Mouse (Mus musculus): ENCODE results near the gene Wnt1. TPM values are rescaled to one million over a fixed set of nuclear protein-coding genes. Genes with fewer than 3 reads are reported as not detected.

Gene Wnt1
- polyA plus RNA-seq, 1 experiment from 2014 or later: not detected

- no peak overlapping the region for H3K27ac ChIP-seq
- peaks cover 100% of the 10 kb centered on the region for H3K27me3 ChIP-seq
- ATAC-seq (ENCODE audit: insufficient number of reproducible peaks, insufficient read depth, low FRiP score, low TSS enrichment, low read depth): no peak
- no peaks in the 10 kb centered on the region for H3K36me3 ChIP-seq
- no peaks in the 10 kb centered on the region for H3K9me3 ChIP-seq
- H3K4me3 ChIP-seq: peak overlapping the region; percentile 34
- peak overlapping the region; percentile 56 for H3K4me2 ChIP-seq
- peak overlapping the region; percentile 52; the same call in 1 of the 2 replicates for H3K9ac ChIP-seq
- peaks cover 31% of the 10 kb centered on the region for H3K4me1 ChIP-seq
- 2% methylated on average over 75 of the region's 75 CpGs for WGBS
Measured at GRCm38 (mm10) chr15:98792233-98793020, 2.8 kb downstream of the Wnt1 start.

GRCm38 (mm10) chr15:98793141-98793698, 3.6 kb downstream of the Wnt1 start:
- ATAC-seq (ENCODE audit: insufficient number of reproducible peaks, insufficient read depth, low FRiP score, low TSS enrichment, low read depth): no peak

GRCm38 (mm10) chr15:98796803-98797595, 7.3 kb downstream of the Wnt1 start:
- H3K4me1 ChIP-seq: peaks cover 17% of the 10 kb centered on the region
- no peak overlapping the region for H3K27ac ChIP-seq
- H3K9me3 ChIP-seq: no peaks in the 10 kb centered on the region
- peaks cover 100% of the 10 kb centered on the region for H3K27me3 ChIP-seq
- H3K9ac ChIP-seq: 0 out of 2 replicates have a peak overlapping the region, but pooled peaks have one; percentile 27
- H3K36me3 ChIP-seq: no peaks in the 10 kb centered on the region
- 2% methylated on average over 13 of the region's 13 CpGs for WGBS
- ATAC-seq (ENCODE audit: insufficient number of reproducible peaks, insufficient read depth, low FRiP score, low TSS enrichment, low read depth): no peak
- no peak overlapping the region for H3K4me3 ChIP-seq
- no peak overlapping the region for H3K4me2 ChIP-seq

More at GRCm38 (mm10) chr15:98793141-98793698, 3.6 kb downstream of the Wnt1 start:
- Histone ChIP-seq H3K4me3 (peak overlapping the region; percentile 34; the same call in 1 of the 2 replicates), H3K27me3 (peaks cover 100% of the 10 kb centered on the region), H3K9me3 (no peaks in the 10 kb centered on the region), H3K27ac (no peak overlapping the region), H3K9ac (no peak overlapping the region), H3K4me2 (peak overlapping the region; percentile 56), H3K36me3 (no peaks in the 10 kb centered on the region), H3K4me1 (peaks cover 38% of the 10 kb centered on the region)
- WGBS: 9% methylated on average over 13 of the region's 13 CpGs

- 4% methylated on average over 28 of the region's 28 CpGs for WGBS
- H3K4me2 ChIP-seq: peak overlapping the region; percentile 26
- H3K9ac ChIP-seq: no peak overlapping the region
- ATAC-seq (ENCODE audit: insufficient number of reproducible peaks, insufficient read depth, low FRiP score, low TSS enrichment, low read depth): no peak
- peaks cover 100% of the 10 kb centered on the region for H3K27me3 ChIP-seq
- no peak overlapping the region for H3K27ac ChIP-seq
- peaks cover 10% of the 10 kb centered on the region for H3K4me1 ChIP-seq
- H3K36me3 ChIP-seq: no peaks in the 10 kb centered on the region
- H3K4me3 ChIP-seq: peak overlapping the region; percentile 7; the same call in 1 of the 2 replicates
- no peaks in the 10 kb centered on the region for H3K9me3 ChIP-seq
Measured at GRCm38 (mm10) chr15:98797835-98798492, 8.3 kb downstream of the Wnt1 start.

GRCm38 (mm10) chr15:98798903-98799302, 9.2 kb downstream of the Wnt1 start:
- Histone ChIP-seq H3K9me3 (no peaks in the 10 kb centered on the region), H3K4me1 (peaks cover 15% of the 10 kb centered on the region), H3K27ac (no peak overlapping the region), H3K4me3 (no peak overlapping the region), H3K9ac (no peak overlapping the region), H3K36me3 (no peaks in the 10 kb centered on the region), H3K27me3 (peaks cover 100% of the 10 kb centered on the region), H3K4me2 (no peak overlapping the region)
- no peak for ATAC-seq (ENCODE audit: insufficient number of reproducible peaks, insufficient read depth, low FRiP score, low TSS enrichment, low read depth)
- WGBS: 52% methylated on average over 3 of the region's 3 CpGs

GRCm38 (mm10) chr15:98799396-98799795, 9.7 kb downstream of the Wnt1 start:
- H3K36me3 ChIP-seq: no peaks in the 10 kb centered on the region
- WGBS: 13% methylated on average over 12 of the region's 12 CpGs
- peaks cover 100% of the 10 kb centered on the region for H3K27me3 ChIP-seq
- H3K9me3 ChIP-seq: no peaks in the 10 kb centered on the region
- no peak overlapping the region for H3K4me3 ChIP-seq
- H3K4me2 ChIP-seq: no peak overlapping the region
- no peak overlapping the region for H3K27ac ChIP-seq
- H3K9ac ChIP-seq: no peak overlapping the region
- ATAC-seq (ENCODE audit: insufficient number of reproducible peaks, insufficient read depth, low FRiP score, low TSS enrichment, low read depth): no peak
- H3K4me1 ChIP-seq: peaks cover 20% of the 10 kb centered on the region

GRCm38 (mm10) chr15:98802926-98803325, 13.3 kb downstream of the Wnt1 start:
- no peak for ATAC-seq (ENCODE audit: insufficient number of reproducible peaks, insufficient read depth, low FRiP score, low TSS enrichment, low read depth)
- WGBS: 4% methylated on average over 8 of the region's 8 CpGs
- Histone ChIP-seq H3K4me1 (peaks cover 46% of the 10 kb centered on the region), H3K9me3 (no peaks in the 10 kb centered on the region), H3K9ac (no peak overlapping the region), H3K27me3 (peaks cover 100% of the 10 kb centered on the region), H3K4me2 (no peak overlapping the region), H3K4me3 (no peak overlapping the region), H3K36me3 (no peaks in the 10 kb centered on the region), H3K27ac (no peak overlapping the region)

GRCm38 (mm10) chr15:98804054-98804453, 14.4 kb downstream of the Wnt1 start:
- peaks cover 100% of the 10 kb centered on the region for H3K27me3 ChIP-seq
- peak overlapping the region; percentile 25; the same call in 1 of the 2 replicates for H3K4me3 ChIP-seq
- H3K9me3 ChIP-seq: no peaks in the 10 kb centered on the region
- no peaks in the 10 kb centered on the region for H3K36me3 ChIP-seq
- H3K4me1 ChIP-seq: peaks cover 53% of the 10 kb centered on the region
- peak overlapping the region; percentile 49 for H3K4me2 ChIP-seq
- no peak overlapping the region for H3K27ac ChIP-seq
- ATAC-seq (ENCODE audit: insufficient number of reproducible peaks, insufficient read depth, low FRiP score, low TSS enrichment, low read depth): no peak
- H3K9ac ChIP-seq: no peak overlapping the region
- WGBS: under 1% methylated on average over 32 of the region's 32 CpGs

- ATAC-seq (ENCODE audit: insufficient number of reproducible peaks, insufficient read depth, low FRiP score, low TSS enrichment, low read depth): no peak
- WGBS: 1% methylated on average over 64 of the region's 64 CpGs
Measured at GRCm38 (mm10) chr15:98805324-98806040, 15.8 kb downstream of the Wnt1 start.

GRCm38 (mm10) chr15:98806071-98806808, 16.6 kb downstream of the Wnt1 start:
- peaks cover 53% of the 10 kb centered on the region for H3K4me1 ChIP-seq
- H3K9ac ChIP-seq: peak overlapping the region; percentile 67
- no peak overlapping the region for H3K27ac ChIP-seq
- no peak for ATAC-seq (ENCODE audit: insufficient number of reproducible peaks, insufficient read depth, low FRiP score, low TSS enrichment, low read depth)
- H3K27me3 ChIP-seq: peaks cover 100% of the 10 kb centered on the region
- H3K36me3 ChIP-seq: peaks cover 7% of the 10 kb centered on the region
- 6% methylated on average over 30 of the region's 30 CpGs for WGBS
- no peaks in the 10 kb centered on the region for H3K9me3 ChIP-seq
- H3K4me3 ChIP-seq: peak overlapping the region; percentile 52
- H3K4me2 ChIP-seq: peak overlapping the region; percentile 88

More at GRCm38 (mm10) chr15:98805324-98806040, 15.8 kb downstream of the Wnt1 start:
- Histone ChIP-seq H3K4me1 (peaks cover 53% of the 10 kb centered on the region), H3K4me3 (peak overlapping the region; percentile 49), H3K27ac (no peak overlapping the region), H3K4me2 (peak overlapping the region; percentile 88), H3K9me3 (no peaks in the 10 kb centered on the region), H3K9ac (peak overlapping the region; percentile 67), H3K36me3 (no peaks in the 10 kb centered on the region), H3K27me3 (peaks cover 100% of the 10 kb centered on the region)
